Mouse (Mus musculus) lung, postnatal 0 days (tissue): ENCODE data around the gene Sema4a.

ENCODE experiments used
- CTCF ChIP-seq: IDR thresholded peaks from 2 replicates; pipeline ENCODE4 v1.5.1; 2016; ENCODE audit warnings: antibody characterized with exemption, mild to moderate bottlenecking
- EP300 ChIP-seq: IDR thresholded peaks from 2 replicates; pipeline ENCODE4 v1.6.1; 2016; ENCODE audit warnings: antibody characterized with exemption, mild to moderate bottlenecking, control low read depth

GRCm38 (mm10) chr3:88482336-88482735 is 21.4 kb upstream of the Sema4a start:
- TF ChIP-seq CTCF: no peak
- TF ChIP-seq EP300: no peak
